Mouse (Mus musculus) T-cell, adult 66 days (primary cell): ENCODE results near the gene Olfr1349. TPM values are rescaled to one million over a fixed set of nuclear protein-coding genes. Genes with fewer than 3 reads are reported as not detected.

Experiments
- total RNA-seq, 2 experiments: library from RNA; stranded (reverse); gene quantifications; 3 replicates in 1 of 2; 4 replicates in 1 of 2; pipeline ENCODE4 v1.2.4; 2023

The Olfr1349 gene
- total RNA-seq = not detected

DNA sequence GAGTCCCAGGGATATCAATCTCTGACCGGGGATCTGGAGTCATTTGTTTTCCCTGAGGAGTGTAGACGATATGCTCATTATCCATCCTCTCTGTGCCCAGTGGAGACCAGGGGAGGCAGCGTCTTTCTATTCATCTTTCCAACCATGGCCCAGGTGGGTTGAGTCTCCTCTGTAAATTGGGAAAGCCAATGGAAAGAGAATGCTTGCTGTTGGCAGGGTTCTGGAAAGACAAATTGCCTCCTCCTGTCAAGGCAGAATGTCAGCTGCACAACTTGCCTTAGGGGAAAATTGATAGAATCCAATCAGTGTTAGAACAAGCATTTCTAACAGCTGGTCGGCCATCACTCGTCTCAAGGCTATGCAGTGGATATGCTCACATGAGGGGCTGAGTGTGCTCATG, at the start of gene Olfr1349:
TSS of gene Olfr1349 (minus strand) at position 101 of the 400 bp plus-strand sequence.

GRCm38 (mm10) chr7:6564541-6564940, 41.8 kb upstream of the Olfr1349 start, which contains the start of gene Olfr1350:
Gene Olfr1350, plus strand, starts transcription at chr7:6564841.

DNA sequence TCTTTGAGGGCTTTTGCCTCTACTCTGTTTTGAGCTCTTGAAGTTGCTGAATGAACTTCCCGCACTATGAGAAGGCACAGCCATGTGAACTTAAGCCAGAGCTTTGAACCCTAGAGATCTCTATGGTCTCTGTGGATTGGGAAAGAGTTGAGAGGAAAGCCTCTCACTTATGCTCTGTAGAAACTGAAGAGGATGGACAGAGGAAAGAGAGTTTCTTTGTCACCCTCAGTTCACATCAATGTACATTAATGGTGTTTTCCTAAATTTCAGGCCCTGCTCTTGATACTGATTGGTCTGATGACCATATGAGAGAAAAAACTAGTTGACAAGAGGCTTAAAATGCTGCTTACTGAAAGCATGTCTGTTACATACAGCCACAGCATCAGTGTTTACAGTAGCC, 14.1 kb downstream of the Olfr1349 start, which contains the start of gene Olfr1348:
TSS of gene Olfr1348 (minus strand) at position 101 of the 400 bp plus-strand sequence.

GRCm38 (mm10) chr7:6499655-6500054, 23.1 kb downstream of the Olfr1349 start, which contains the start of gene Olfr1347:
Gene Olfr1347, minus strand, starts transcription at chr7:6499755.

GRCm38 (mm10) chr7:6486841-6487240, 35.9 kb downstream of the Olfr1349 start, which contains the start of gene Olfr5:
Gene Olfr5, minus strand, starts transcription at chr7:6486941.

GRCm38 (mm10) chr7:6466951-6467350, 55.8 kb downstream of the Olfr1349 start, which contains the start of gene Olfr1346:
Gene Olfr1346, plus strand, starts transcription at chr7:6467101.

Other genes starting within 250 kb of the Olfr1349 start
- gene Zfp667, start 236.4 kb downstream of the Olfr1349 start, total RNA-seq = 1 to 10 TPM; 6.7 TPM
- gene Zfp583, start 191.7 kb downstream of the Olfr1349 start, total RNA-seq = 1 to 10 TPM; 2.0 to 2.7 TPM
- gene Gm3854, start 179.2 kb downstream of the Olfr1349 start, total RNA-seq = under 1 TPM; 0.50 to 0.55 TPM
- gene Zfp78, start 159.7 kb downstream of the Olfr1349 start, total RNA-seq = 1 to 10 TPM; 2.2 to 3.1 TPM
- gene Zfp28, start 139.7 kb downstream of the Olfr1349 start, total RNA-seq = 1 to 10 TPM; 5.5 to 7.0 TPM
- not detected for gene Smim17, start 124.2 kb downstream of the Olfr1349 start, total RNA-seq
- gene Gm20715, start 112.7 kb downstream of the Olfr1349 start, total RNA-seq = under 1 TPM; 0.15 to 0.18 TPM
- gene Olfr1344, start 84.3 kb downstream of the Olfr1349 start, total RNA-seq = not detected
- gene Olfr1336, start 66.8 kb downstream of the Olfr1349 start, total RNA-seq = not detected
- gene Olfr1346, start 55.8 kb downstream of the Olfr1349 start, total RNA-seq = not detected
- gene Olfr5, start 36.0 kb downstream of the Olfr1349 start, total RNA-seq = not detected
- not detected for gene Olfr1347, start 23.2 kb downstream of the Olfr1349 start, total RNA-seq
- gene Olfr1348, start 14.2 kb downstream of the Olfr1349 start, total RNA-seq = not detected
- gene Olfr1350, start 41.9 kb upstream of the Olfr1349 start, total RNA-seq = not detected
- not detected for gene Zim1, start 173.5 kb upstream of the Olfr1349 start, total RNA-seq
- not detected for gene Peg3, start 207.5 kb upstream of the Olfr1349 start, total RNA-seq
- not detected for gene Usp29, start 207.6 kb upstream of the Olfr1349 start, total RNA-seq